Mouse (Mus musculus) G1E (cell line): ENCODE measurements around the gene Cuzd1.

Experiments
- CTCF ChIP-seq: IDR thresholded peaks from 2 replicates; pipeline ENCODE4 v1.5.1; 2012; ENCODE audit warnings: low read depth, low read length, inconsistent platforms, mixed read lengths
- GATA1 ChIP-seq: IDR thresholded peaks from 2 replicates; pipeline ENCODE4 v1.6.1; 2012; ENCODE audit warnings: borderline replicate concordance, low read length, inconsistent platforms, mixed read lengths
- TAL1 ChIP-seq: conservative IDR thresholded peaks from 2 replicates; pipeline ENCODE4 v1.6.1; 2012; ENCODE audit warnings: low read depth, low read length, inconsistent platforms, mixed read lengths

DNA sequence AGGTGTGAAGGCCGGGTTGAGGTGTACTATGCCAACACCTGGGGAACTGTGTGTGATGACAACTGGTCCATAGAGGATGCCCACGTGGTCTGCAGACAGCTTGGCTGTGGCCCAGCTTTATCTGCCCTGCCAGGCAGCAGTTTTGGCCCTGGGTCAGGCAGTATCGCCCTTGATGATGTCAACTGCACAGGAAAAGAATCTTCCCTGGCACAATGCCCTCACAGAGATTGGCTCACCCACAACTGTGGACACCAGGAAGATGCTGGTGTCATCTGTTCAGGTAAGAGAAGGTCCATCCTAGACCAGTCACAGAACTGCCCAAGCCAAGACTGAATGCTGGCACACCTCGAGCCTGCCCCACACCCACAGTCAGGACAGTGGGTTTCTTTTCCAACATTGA is 56.2 kb downstream of the Cuzd1 start:
- TF ChIP-seq CTCF = no peak
- TF ChIP-seq GATA1 = no peak
- no peak for TF ChIP-seq TAL1
